Mouse (Mus musculus) mouse embryonic stem cell (cell line): ENCODE results near the gene Oaz2.

ENCODE experiments used
- in situ Hi-C, 2 experiments: fragments of 300-500 bp; cut with MboI; formaldehyde crosslinking; loops; 1 replicate in 1 of 2; 3 replicates in 1 of 2; pipeline ENCODE4 v1.14.3; 2019 to 2020; ENCODE audit warnings: low sequenced_read_pairs in 2 of 2, low pct_unique_long_range_greater_than_20kb in 1 of 2, mixed read lengths in 1 of 2; ENCODE audit not compliant: unreplicated experiment in 1 of 2

Gene Oaz2

DNA sequence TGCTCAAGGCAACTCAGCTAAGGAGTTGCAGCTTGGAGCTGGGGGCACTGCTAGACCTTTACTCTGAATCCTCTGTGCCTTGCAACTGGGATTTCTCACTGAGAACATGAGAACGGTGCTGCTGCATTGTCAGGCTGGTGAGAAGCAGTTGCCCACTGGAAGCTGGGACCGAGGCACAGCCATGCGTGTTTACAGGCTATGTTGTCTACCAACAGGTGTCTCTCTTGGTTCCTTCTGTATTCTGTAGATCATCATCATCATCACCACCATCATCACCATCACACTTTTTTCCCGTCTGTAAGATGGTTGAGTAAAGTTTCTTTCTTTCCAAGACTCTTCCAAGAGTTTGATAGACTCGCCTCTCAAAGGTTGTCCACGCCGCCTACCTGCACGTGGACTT, at the start of gene Oaz2:
Gene Oaz2 (plus strand): TSS at position 301 of the 400 bp plus-strand sequence.
- in situ Hi-C loops = no loop called here

DNA sequence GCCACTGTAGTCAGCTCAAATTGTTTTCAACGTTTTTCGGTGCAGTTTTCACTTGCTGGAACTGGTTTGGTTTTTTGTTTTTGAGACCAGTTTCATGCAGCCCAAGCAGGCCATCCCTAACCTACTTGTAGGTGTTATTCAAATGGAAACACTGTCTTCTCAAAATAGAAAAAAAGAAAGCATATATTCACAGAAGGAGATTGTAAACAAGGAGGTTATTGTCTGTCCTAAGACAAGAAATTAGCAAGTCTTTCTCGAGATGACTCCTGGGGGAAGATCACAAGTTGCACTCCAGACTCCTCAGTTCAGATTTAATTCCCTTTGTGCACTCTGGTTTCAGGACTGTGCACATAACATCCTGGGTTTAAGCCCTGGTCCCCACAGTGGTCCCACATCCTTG, 48.5 kb upstream of the Oaz2 start:
- in situ Hi-C loops = no loop called here

- in situ Hi-C loops = no loop called here
Measured at GRCm38 (mm10) chr9:65621196-65621595, 46.6 kb upstream of the Oaz2 start.

DNA sequence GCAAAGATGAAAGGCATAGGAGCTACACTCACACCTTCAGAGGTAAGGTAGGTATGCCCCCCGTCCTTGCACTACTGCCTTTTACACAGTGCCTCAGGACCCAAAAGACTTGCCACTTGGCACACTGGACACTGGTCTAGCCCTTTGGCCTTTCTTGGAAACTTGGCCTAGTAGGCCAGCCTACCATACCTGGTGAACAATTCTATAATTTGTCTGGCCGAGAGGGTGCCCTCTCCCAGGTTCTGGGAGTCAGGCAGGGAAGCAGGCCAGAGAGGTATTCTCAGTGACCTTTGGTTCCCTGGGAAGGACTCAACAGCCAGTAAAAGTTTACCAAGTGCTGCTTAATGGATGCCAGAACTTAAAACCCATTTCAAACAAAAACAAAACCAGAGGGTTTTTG, 46.1 kb upstream of the Oaz2 start:
- in situ Hi-C loops = no loop called here

- in situ Hi-C loops = no loop called here
Measured at GRCm38 (mm10) chr9:65622826-65623225, 45.0 kb upstream of the Oaz2 start.

DNA sequence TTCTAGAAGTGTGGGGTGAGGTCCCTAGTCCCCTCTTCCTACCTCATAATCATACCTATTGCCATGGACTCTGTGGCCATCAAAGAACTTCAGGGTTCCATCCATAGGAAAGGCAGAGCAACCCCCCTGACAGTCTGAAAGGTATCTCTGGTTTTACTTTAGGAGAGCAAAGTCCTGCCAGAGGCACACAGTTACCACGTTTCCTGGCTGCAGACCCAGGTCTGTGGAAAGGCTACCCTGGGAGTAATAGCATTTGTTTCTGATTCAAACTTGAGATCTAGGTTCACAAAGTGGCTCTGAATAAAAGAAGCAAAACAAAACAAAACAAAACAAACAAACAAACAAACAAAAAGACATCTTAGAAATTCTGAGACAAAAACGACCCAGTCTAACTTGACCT, 43.5 kb upstream of the Oaz2 start:
- in situ Hi-C loops = no loop called here

DNA sequence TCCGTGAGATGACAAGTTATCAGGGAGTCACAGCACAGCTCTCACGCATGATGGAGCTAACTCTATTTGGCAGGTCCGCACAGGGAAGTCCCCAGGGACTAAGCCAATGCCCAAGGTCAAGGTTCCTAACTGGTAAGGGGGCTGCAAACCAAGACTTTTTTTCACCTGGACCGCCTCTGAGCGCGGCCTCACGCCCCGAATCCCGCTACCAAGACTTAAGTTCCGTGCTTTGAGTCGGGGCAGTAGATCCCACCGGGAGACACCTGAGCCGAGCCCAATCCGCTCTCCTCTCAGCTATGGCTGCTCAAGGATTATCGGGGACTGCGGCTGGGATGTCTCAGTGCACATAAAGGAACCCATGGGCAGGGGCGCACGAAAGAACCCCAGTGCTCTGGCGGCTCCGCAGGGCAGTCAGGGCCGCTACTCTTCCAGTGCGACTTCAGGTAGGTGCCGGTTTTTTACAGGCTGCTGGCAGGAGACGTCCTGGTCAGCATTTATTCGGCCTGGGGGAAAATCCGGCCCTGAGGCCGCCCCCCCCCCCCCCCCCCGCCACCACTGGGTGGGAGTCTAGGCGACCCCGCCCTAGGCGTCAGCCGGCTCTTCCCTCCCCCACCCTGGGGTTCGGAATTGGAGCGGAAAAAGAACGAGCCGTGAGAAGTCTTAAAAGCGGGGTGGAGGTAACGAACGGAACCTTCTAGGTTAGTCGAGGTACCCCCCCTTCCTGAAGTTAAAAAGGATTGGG, 38.6 kb upstream of the Oaz2 start, which contains the start of gene Rbpms2:
Gene Rbpms2 (plus strand): TSS at position 624 of the 742 bp plus-strand sequence.
- in situ Hi-C loops = no loop called here

DNA sequence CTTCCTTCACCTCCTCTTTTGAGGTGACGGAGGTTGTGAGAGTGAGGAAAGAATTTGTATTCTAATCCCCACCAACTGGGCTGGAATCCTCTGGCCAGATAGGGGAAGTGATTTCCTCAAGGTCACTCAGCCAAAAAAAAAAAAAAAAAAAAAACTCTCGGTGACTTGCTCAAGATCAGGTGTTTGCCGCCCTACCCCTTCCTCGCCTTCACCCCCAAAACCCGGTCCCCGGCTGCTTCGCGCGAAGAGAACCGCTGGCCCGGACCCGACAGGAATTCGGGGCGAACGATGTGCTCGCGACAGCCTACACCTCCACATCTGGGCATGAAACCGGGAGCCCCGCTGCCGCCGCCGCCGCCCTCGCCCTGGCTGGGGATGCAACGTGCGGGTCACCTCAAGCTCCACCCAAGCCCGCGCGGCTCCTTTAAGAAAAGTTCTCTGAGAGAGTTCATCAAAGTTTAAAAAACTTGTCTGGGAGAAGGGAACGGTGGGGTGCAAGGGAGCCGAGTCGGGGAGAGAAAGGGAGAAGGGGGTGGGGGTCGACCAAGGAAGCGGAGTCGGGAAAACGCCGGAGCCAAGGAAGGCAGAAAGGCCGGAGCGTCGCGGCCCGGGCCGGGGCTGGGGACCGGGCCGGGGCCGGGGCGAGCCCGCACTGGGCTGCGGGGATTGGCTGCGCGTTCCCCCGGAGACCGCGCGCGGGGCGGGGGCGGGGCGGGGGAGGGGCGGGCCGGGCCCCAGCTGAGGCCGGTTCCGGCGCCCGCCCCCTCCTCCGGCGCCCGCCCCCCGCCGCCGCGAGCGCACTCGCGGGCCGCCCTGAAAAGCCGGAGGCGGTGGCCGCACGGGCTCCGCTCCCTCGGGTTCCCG, 37.8 kb upstream of the Oaz2 start:
- in situ Hi-C loops = no loop called here

DNA sequence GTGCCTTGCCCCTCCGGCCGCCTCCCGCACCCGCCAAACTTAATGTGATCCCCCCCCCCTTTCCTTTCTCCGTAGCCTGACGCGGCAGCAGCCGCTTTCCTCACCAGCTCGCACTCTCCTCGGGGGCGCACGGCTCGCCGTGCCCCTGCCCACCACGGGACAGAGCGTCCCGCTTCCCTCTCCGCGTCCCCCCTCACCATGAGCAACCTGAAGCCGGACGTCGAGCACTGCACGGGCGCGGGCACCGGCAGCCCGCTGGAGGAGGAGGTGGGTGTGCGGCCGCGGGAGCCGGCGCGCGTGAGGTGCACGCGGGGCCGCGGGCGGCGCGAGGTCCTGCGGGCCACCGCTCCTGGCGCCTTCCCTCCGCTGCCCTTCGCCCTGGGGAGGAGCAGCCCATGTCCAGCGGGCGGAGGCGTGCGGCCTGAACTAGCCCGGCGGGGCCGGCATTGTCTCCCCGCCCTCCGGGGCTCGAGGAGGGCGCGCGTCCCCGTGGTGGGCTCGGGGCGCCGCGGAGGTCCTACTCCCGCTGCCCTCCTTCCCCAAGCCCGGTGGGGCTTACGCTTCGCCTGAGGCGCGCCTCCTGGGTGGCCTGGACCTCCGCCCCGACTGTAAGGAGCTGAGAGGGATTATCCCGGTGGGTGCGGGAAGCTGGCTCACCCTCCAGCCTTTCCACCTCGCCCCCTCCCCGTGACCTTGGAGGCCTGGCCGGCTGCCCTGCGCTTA, 37.0 kb upstream of the Oaz2 start:
- in situ Hi-C loops = no loop called here

DNA sequence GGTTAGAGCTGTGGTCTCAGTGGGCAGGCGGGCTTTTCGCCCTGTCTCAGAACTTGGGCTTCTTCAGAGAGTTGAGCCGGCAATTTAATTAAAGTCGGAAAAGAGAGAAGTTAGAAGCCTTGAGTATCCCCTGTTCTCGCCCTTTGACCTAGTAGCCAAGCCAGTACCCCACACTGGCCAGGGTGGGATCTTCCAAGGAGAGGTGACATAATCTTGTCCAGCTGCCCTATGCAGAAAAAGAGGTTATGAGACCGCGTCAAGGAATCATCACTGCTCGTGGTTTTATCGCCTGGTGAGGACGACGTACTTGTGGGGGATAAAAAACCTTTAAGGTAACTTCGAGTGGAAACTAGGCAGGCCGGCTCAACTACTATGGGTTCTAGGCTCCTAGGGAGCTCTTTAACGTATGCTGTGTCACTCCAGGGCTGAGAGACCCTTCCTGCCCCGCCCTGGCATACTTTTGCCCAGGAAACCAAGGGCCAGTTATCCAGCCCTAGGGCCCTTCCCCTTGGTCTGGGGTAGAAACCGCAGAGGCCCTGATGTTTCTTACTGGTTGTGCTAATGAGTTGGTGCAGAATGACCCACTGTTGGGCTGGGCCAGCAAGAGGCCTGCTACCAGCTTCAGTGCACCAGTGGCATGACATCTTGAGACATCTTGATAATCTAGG, 36.3 kb upstream of the Oaz2 start:
- in situ Hi-C loops = no loop called here

DNA sequence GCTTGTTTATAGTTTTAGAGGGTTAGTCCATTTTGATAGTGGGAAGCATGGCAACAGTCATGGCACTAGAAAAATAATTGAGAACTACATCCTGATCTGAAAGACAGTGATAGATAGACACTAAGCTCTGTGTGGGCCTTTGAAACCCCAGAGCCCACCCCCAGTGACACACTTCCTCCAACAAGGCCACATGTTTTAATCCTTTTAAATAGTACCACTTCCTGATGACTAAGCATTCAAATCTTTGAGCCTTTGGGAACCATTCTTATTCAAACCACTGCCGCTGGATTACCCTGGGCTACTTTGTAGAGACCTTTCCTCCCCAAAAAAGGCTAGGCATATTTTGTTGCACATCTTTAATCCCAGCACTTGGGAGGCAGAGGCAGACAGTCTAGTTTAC, 32.0 kb upstream of the Oaz2 start:
- in situ Hi-C loops = no loop called here

DNA sequence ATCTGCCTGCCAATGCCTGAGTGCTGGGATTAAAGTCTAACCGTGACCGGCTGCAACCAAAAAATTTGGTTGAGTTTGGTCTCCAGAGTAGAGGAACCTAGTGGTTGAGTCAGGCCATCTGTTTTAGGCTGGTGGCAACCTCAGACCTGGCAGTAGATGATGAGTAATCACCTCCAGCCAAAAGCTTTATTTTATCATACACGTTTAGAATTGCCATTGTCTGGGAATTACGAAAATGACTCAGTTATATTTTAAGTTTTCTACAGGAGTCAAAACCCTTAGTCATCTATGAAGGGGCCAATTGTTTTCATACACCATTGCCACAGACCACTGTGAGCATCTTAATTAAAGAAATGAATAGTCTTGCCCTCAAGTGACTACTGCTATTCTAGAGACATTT, 30.9 kb upstream of the Oaz2 start:
- in situ Hi-C loops = no loop called here

DNA sequence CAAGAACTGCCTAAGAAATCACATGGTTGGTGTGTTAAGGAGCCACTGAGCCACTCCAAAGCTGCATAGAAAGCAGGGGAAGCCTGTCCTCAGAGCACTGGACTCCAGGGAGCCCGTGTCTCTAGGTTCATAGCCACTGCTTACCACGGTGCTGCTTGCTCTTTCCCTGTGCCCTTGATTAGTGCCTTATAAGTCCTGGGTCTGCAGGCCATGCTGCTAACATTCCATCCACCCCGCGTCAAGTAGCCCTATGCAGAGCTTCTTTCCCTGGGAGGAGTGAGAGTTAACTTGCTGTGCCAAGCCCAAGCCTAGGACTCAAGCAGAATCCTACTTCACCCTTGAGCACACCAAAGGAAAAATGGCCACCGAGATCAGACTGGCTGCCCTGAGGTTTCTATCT, 28.7 kb upstream of the Oaz2 start:
- in situ Hi-C loops = no loop called here

- in situ Hi-C loops = no loop called here
Measured at GRCm38 (mm10) chr9:65640838-65641410, 26.9 kb upstream of the Oaz2 start.

- in situ Hi-C loops = no loop called here
Measured at GRCm38 (mm10) chr9:65641446-65642052, 26.3 kb upstream of the Oaz2 start.

GRCm38 (mm10) chr9:65642546-65642945, 25.3 kb upstream of the Oaz2 start:
- in situ Hi-C loops = no loop called here

GRCm38 (mm10) chr9:65644960-65645359, 22.8 kb upstream of the Oaz2 start:
- in situ Hi-C loops = no loop called here

GRCm38 (mm10) chr9:65645984-65646383, 21.8 kb upstream of the Oaz2 start:
- in situ Hi-C loops = no loop called here
